Mouse (Mus musculus) cerebral cortex, adult 2 months (tissue): ENCODE data around the gene Dmac1.

Experiments used
- WGBS: fragments of 180-500 bp; shearing (Covaris S2); methylation state at CpG from one replicate; pipeline ENCODE4 v1.1.7; 2018; 5-methylcytosine and 5-hydroxymethylcytosine counted together

Dmac1 gene

GRCm38 (mm10) chr4:75278197-75279175, at the start of gene Dmac1:
TSS of gene Dmac1 (minus strand) at chr4:75278305.
- WGBS: 17% methylated on average over 23 of the region's 23 CpGs

- WGBS: 73% methylated on average over 1 of the region's 1 CpGs
These were observed 37.3 kb upstream of the Dmac1 start for GRCm38 (mm10) chr4:75315431-75315830.

- 89% methylated on average over 1 of the region's 1 CpGs for WGBS
These were observed 36.9 kb upstream of the Dmac1 start for GRCm38 (mm10) chr4:75315007-75315406.

- 89% methylated on average over 2 of the region's 2 CpGs for WGBS
These were observed 33.8 kb upstream of the Dmac1 start for GRCm38 (mm10) chr4:75311918-75312317.

- 89% methylated on average over 2 of the region's 2 CpGs for WGBS
These were observed 33.2 kb upstream of the Dmac1 start for GRCm38 (mm10) chr4:75311305-75311704.

- 81% methylated on average over 1 of the region's 1 CpGs for WGBS
These were observed 22.3 kb upstream of the Dmac1 start for GRCm38 (mm10) chr4:75300205-75300972.

- WGBS: 73% methylated on average over 4 of the region's 4 CpGs
These were observed 14.2 kb upstream of the Dmac1 start for GRCm38 (mm10) chr4:75292315-75292714.

- WGBS: 89% methylated on average over 4 of the region's 4 CpGs
These were observed 13.0 kb upstream of the Dmac1 start for GRCm38 (mm10) chr4:75291142-75291541.

- WGBS: 4% methylated on average over 30 of the region's 30 CpGs
These were observed 473 bp downstream of the Dmac1 start for GRCm38 (mm10) chr4:75277467-75278196.

- WGBS: 72% methylated on average over 2 of the region's 2 CpGs
These were observed 2.4 kb downstream of the Dmac1 start for GRCm38 (mm10) chr4:75275737-75276136.

GRCm38 (mm10) chr4:75267866-75268265, 10.2 kb downstream of the Dmac1 start:
- WGBS: 72% methylated on average over 2 of the region's 2 CpGs

- WGBS: 77% methylated on average over 6 of the region's 6 CpGs
These were observed 11.1 kb downstream of the Dmac1 start for GRCm38 (mm10) chr4:75266773-75267550.

GRCm38 (mm10) chr4:75264219-75264618, 13.9 kb downstream of the Dmac1 start:
- 88% methylated on average over 2 of the region's 2 CpGs for WGBS

- 51% methylated on average over 3 of the region's 3 CpGs for WGBS
These were observed 14.5 kb downstream of the Dmac1 start for GRCm38 (mm10) chr4:75263556-75264129.

GRCm38 (mm10) chr4:75262423-75262822, 15.7 kb downstream of the Dmac1 start:
- 25% methylated on average over 7 of the region's 7 CpGs for WGBS

GRCm38 (mm10) chr4:75260156-75260555, 17.9 kb downstream of the Dmac1 start:
- 71% methylated on average over 6 of the region's 6 CpGs for WGBS

GRCm38 (mm10) chr4:75259447-75259846, 18.7 kb downstream of the Dmac1 start:
- 74% methylated on average over 3 of the region's 3 CpGs for WGBS

- 67% methylated on average over 3 of the region's 3 CpGs for WGBS
These were observed 43.5 kb downstream of the Dmac1 start for GRCm38 (mm10) chr4:75234602-75235001.
